Mouse (Mus musculus) liver, adult 2 months (tissue): ENCODE measurements around the gene Ip6k1. TPM values are rescaled to one million over a fixed set of nuclear protein-coding genes. Genes with fewer than 3 reads are reported as not detected.

ENCODE experiments used
- DNase-seq: peaks from one replicate; pipeline ENCODE4 v3.0.0-alpha.2; 2011; ENCODE audit warnings: low read depth, low spot score; ENCODE audit errors: extremely low read depth
- H3K27ac ChIP-seq: fragments of 200-500 bp; replicated peaks from 2 replicates; pipeline ENCODE4 v1.5.1; 2012; ENCODE audit warnings: low read depth, mild to moderate bottlenecking, control low read depth, inconsistent platforms, low read length; ENCODE audit not compliant: insufficient read depth
- H3K27me3 ChIP-seq: fragments of 200-500 bp; 2 replicates; pipeline ENCODE4 v1.6.1; 2012; ENCODE audit warnings: mild to moderate bottlenecking, moderate library complexity, low read length, inconsistent platforms; ENCODE audit not compliant: control insufficient read depth, insufficient read depth
- H3K36me3 ChIP-seq: fragments of 200-500 bp; 2 replicates; pipeline ENCODE4 v1.6.1; 2012; ENCODE audit warnings: low read length, inconsistent platforms; ENCODE audit not compliant: control insufficient read depth, insufficient read depth
- H3K4me1 ChIP-seq: fragments of 200-500 bp; 2 replicates; pipeline ENCODE4 v1.6.1; 2011; ENCODE audit warnings: low read length; ENCODE audit not compliant: control insufficient read depth, insufficient read depth
- H3K4me3 ChIP-seq: fragments of 200-500 bp; 2 replicates; pipeline ENCODE4 v1.5.1; 2011; ENCODE audit warnings: low read depth, mild to moderate bottlenecking, control low read depth, low read length, moderate library complexity; ENCODE audit not compliant: insufficient read depth
- H3K79me2 ChIP-seq: fragments of 200-500 bp; 2 replicates; pipeline ENCODE4 v1.6.1; 2012; ENCODE audit warnings: inconsistent platforms, mild to moderate bottlenecking, low read length, moderate library complexity; ENCODE audit not compliant: control insufficient read depth, insufficient read depth
- H3K9ac ChIP-seq: fragments of 200-500 bp; 2 replicates; pipeline ENCODE4 v1.6.1; 2012; ENCODE audit warnings: low read depth, mild to moderate bottlenecking, control low read depth, inconsistent platforms, low read length
- CTCF ChIP-seq: fragments of 200-500 bp; IDR thresholded peaks from 2 replicates; pipeline ENCODE4 v1.5.1; 2011; ENCODE audit warnings: low read depth, low read length, control low read depth
- POLR2A ChIP-seq: fragments of 200-500 bp; IDR thresholded peaks from 2 replicates; pipeline ENCODE4 v1.6.1; 2011; ENCODE audit warnings: low read length, control low read depth; ENCODE audit not compliant: insufficient read depth; ENCODE audit errors: extremely low read depth
- WGBS: fragments of 180-500 bp; shearing (Covaris S2); methylation state at CpG from one replicate; pipeline ENCODE4 v1.1.7; 2018; 5-methylcytosine and 5-hydroxymethylcytosine counted together
- polyA plus RNA-seq: library from polyadenylated mRNA; depleted of rRNA; stranded (reverse); fragments of >200 nt; gene quantifications from 2 replicates; pipeline ENCODE4 v1.2.3, GENCODE M21; 2012
- total RNA-seq: library from RNA; depleted of rRNA; stranded (reverse); fragments of >200 nt; gene quantifications from 2 replicates; pipeline ENCODE4 v1.2.3, GENCODE M21; 2014

The Ip6k1 gene
- total and polyA plus RNA-seq, 2 experiments = 40.1 to 46.3 TPM

- H3K79me2 ChIP-seq = no peaks in the 10 kb centered on the region
- WGBS = 20% methylated on average over 5 of the region's 5 CpGs
- TF ChIP-seq POLR2A (no peak), CTCF (no peak)
- peak; percentile 95 for DNase-seq
- H3K9ac ChIP-seq = no peak overlapping the region
- H3K27me3 ChIP-seq = no peaks in the 10 kb centered on the region
- H3K4me1 ChIP-seq = peaks cover 26% of the 10 kb centered on the region
- peaks cover 5% of the 10 kb centered on the region; the same call in 1 of the 2 replicates for H3K36me3 ChIP-seq
- no peak overlapping the region for H3K4me3 ChIP-seq
- H3K27ac ChIP-seq = peak overlapping the region; percentile 61
Observed at GRCm38 (mm10) chr9:108057262-108057562, 54.9 kb downstream of the Ip6k1 start.

DNA sequence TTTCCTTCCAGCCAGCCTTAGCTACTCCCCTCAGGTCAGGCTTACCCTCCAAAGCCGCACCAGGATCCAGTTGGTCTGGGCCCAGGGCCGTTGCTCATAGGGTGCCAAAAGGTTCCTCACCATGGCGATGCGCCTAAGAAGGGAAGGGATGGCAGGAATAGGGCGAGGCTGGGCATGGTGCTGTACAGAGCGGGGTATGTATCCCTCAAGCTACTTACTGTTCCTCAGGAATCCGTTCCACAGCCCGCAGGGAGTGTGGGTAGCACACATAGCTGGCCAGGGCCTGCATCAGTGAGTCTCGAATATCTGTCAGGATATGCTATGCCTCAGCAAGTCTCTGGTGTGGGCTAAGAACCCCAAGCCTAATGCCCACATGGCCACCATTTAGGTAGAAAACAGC, 56.0 kb downstream of the Ip6k1 start:
- no peaks in the 10 kb centered on the region for H3K27me3 ChIP-seq
- no peak overlapping the region for H3K27ac ChIP-seq
- no peak overlapping the region for H3K9ac ChIP-seq
- H3K36me3 ChIP-seq = peaks cover 12% of the 10 kb centered on the region; the same call in 1 of the 2 replicates
- peaks cover 22% of the 10 kb centered on the region for H3K4me1 ChIP-seq
- WGBS = 92% methylated on average over 9 of the region's 9 CpGs
- TF ChIP-seq POLR2A = no peak
- no peak for TF ChIP-seq CTCF
- H3K4me3 ChIP-seq = no peak overlapping the region
- no peaks in the 10 kb centered on the region for H3K79me2 ChIP-seq
- DNase-seq = no peak

DNA sequence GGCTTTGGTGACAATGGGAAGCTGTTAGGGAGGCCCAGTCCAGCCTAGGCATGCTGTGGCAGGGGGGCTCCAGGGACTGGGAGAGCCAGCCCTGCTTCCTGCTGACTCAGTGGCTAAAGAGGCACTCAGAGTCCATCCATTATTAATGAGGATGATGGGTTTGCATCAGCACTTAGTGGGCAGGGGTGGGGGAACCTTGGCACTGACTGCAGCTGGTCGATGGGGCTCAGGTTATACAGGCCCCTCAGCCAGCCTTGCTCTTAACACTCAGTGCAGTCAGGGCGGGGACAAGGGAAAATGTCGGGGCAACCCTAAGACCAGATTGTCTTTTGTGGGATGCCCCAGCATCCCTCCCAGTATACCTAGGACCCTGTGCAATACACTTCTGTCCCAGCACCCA, 59.8 kb downstream of the Ip6k1 start:
- Histone ChIP-seq H3K4me3 (no peak overlapping the region), H3K36me3 (peaks cover 16% of the 10 kb centered on the region; the same call in 1 of the 2 replicates), H3K9ac (no peak overlapping the region), H3K27ac (no peak overlapping the region), H3K27me3 (no peaks in the 10 kb centered on the region), H3K79me2 (no peaks in the 10 kb centered on the region), H3K4me1 (peaks cover 7% of the 10 kb centered on the region)
- WGBS = 95% methylated on average over 3 of the region's 3 CpGs
- TF ChIP-seq CTCF (no peak), POLR2A (no peak)
- no peak for DNase-seq

- TF ChIP-seq CTCF = no peak
- TF ChIP-seq POLR2A = no peak
- Histone ChIP-seq H3K79me2 (no peaks in the 10 kb centered on the region), H3K9ac (no peak overlapping the region), H3K27me3 (no peaks in the 10 kb centered on the region), H3K4me3 (no peak overlapping the region), H3K36me3 (peaks cover 16% of the 10 kb centered on the region; the same call in 1 of the 2 replicates), H3K4me1 (no peaks in the 10 kb centered on the region), H3K27ac (no peak overlapping the region)
- WGBS = 83% methylated on average over 12 of the region's 12 CpGs
- no peak for DNase-seq
Observed at GRCm38 (mm10) chr9:108063361-108063760, 61.1 kb downstream of the Ip6k1 start.

DNA sequence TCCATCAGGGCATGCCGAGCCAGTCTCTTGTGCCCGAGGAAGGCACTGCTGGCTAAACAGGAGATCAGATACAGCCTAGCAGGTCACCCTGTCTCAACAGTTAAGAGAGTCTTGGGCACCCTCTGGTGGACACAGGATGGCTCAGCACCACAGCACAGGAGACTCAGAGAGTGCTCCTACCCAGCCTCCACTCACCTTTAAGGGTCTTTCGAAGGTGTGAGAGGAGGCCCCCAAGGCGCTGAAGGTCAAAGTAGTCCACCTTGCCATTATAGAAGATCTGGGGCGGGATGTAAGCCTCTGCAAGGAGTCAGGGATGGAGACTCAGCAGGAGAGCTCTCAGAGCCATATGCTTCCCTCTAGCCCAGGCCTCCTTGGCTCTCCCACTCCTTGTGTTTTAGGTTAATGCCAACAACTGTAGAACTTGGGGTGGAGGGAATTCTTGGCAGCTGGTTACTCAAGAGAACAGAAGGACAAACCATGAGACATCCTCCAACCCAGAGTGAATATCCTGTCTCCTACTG, 63.2 kb downstream of the Ip6k1 start:
- 64% methylated on average over 5 of the region's 5 CpGs for WGBS
- no peak for DNase-seq
- Histone ChIP-seq H3K9ac (no peak overlapping the region), H3K27me3 (no peaks in the 10 kb centered on the region), H3K79me2 (no peaks in the 10 kb centered on the region), H3K4me1 (no peaks in the 10 kb centered on the region), H3K4me3 (no peak overlapping the region), H3K27ac (no peak overlapping the region), H3K36me3 (peaks cover 20% of the 10 kb centered on the region; the same call in 1 of the 2 replicates)
- TF ChIP-seq CTCF = peak; percentile 75
- TF ChIP-seq POLR2A = no peak

DNA sequence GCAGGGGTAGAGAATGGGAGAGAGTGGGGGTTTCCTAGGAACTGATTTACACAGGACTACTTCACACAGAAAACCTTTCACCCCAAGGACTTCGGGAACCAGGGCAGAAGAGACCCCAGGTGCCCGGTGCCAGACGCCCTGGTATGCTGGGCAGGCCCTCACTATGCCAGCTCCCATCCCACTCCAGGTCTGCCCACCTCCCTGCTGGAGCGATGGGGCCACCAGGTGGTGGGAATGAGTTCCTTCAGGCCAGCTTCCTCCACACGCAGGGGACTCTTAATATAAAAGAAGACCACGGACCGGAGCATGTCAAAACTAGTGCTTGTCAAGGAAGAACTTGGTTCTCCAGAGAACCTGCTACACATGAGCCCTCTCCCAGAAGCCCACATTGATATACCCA, 64.9 kb downstream of the Ip6k1 start:
- WGBS = 97% methylated on average over 7 of the region's 7 CpGs

More for the DNA sequence above, 64.9 kb downstream of the Ip6k1 start:
- DNase-seq = no peak
- Histone ChIP-seq H3K4me1 (peaks cover 5% of the 10 kb centered on the region), H3K27me3 (no peaks in the 10 kb centered on the region), H3K36me3 (peaks cover 24% of the 10 kb centered on the region; the same call in 1 of the 2 replicates), H3K79me2 (no peaks in the 10 kb centered on the region), H3K9ac (no peak overlapping the region), H3K27ac (no peak overlapping the region), H3K4me3 (no peak overlapping the region)
- TF ChIP-seq POLR2A = no peak
- TF ChIP-seq CTCF = no peak
